Mouse (Mus musculus) lung, adult 18-20 months (tissue): ENCODE data around the gene Rabgap1l.
"Not testable (repeated sequence)": the region's sequence is repeated elsewhere in the genome, so short reads cannot be mapped to it uniquely, and the experiment has no call there.

Source experiments
- DNase-seq, 2 experiments: peaks; one replicate each; pipeline ENCODE4 v3.0.0; 2022; ENCODE audit warnings: mixed read lengths in 2 of 2

The Rabgap1l gene

DNA sequence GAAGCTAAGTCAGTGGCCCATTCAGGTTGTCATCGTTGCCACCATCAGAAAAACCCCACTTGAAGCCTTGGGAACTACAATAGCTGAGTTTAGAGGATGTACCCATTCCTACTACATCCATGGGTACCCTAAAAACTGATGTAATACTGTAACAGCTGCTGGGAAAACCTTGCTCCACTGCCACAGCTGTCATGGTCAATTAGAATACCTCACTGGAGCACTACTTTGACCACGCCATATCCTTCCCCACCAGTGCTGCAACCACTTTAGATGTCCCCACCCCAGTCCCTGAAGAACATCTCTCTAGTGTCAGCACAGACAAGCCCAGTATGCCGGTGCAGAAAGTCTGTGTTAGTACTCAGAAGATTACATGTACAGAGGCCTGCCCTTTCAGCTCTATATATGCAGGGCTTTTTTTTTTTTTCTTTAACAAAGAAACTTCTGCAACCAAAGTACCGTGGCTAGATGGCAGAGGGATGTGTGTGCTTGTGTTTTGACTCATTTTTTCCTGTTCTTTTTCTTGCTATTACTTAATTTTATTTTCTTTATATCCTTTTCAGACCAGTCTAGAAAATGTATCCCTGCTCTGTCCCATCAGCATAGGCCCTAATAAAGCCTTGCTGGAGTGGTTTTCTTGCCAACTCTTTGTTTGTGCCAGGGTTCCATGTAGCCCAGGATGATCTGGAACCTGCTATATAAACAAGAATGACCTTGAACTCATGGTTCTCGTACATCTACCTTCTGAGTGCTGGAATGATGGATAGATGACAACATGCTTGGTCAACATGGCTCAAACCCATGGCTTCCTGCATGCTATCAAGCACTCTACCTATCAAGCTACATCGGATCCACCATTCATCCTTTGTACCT is 100.6 kb downstream of the Rabgap1l start:
- DNase-seq = no peak

DNA sequence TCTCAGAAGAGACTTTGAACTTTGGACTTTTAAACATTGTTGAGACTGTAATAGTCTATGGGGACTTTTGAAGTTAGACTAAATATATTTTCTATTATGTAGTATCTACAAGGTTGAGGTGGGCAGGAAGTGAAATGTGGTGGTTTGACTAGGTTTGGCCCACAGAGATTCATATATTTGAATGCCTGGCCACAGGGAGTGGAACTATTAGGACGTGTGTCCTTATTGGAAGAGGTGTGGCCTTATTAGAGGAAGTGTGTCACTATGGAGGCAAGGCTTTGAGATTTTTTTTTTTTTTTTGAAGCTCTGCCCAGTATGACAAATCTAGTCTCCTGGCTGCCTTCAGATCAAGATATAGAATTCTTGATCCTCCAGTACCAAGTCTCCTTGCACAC is 101.8 kb downstream of the Rabgap1l start:
- no peak for DNase-seq

GRCm38 (mm10) chr1:160690516-160691195 is 102.4 kb downstream of the Rabgap1l start:
- DNase-seq = peak in 1 of 2 experiments; percentile 1

- DNase-seq = no peak
Measured at GRCm38 (mm10) chr1:160689511-160689910, 103.5 kb downstream of the Rabgap1l start.

GRCm38 (mm10) chr1:160684251-160684650 is 108.8 kb downstream of the Rabgap1l start:
- no peak for DNase-seq

GRCm38 (mm10) chr1:160681398-160682050 is 111.5 kb downstream of the Rabgap1l start:
- DNase-seq = no peak

GRCm38 (mm10) chr1:160674763-160675162 is 118.2 kb downstream of the Rabgap1l start:
- no peak for DNase-seq

DNA sequence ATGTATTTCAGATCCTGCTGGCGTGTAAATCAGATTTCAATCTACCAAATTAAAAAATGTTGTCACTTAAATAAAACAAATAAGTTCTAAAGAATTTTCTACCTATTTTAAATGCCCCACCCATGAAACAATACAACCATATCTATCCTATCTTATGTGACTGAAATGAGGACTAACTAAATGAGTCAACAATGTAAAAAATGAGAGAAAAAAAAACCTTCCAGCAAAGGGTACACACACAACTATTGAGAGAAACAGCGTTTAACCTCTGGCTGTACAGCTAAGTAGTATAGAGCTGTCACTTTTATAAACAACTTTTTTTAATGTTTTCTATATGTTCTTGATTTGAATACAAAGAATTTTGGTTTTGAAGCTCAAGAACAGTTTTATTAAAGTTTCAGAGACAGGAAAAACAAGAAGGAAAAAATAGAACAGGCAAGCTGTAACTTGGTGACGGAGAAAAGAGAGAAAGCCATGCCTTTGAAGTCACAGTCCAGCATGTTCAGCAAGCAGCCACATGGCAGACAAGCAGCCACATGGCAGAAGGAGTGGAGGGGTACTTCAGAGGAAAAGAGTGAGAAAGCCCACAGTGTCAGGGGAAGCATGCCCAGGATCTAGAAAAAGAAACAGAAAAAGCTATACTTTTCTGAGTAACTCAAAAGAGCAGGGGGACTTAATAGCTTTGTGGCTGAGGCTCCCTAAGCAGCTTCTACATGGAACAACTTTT is 120.8 kb downstream of the Rabgap1l start:
- DNase-seq = no peak

DNA sequence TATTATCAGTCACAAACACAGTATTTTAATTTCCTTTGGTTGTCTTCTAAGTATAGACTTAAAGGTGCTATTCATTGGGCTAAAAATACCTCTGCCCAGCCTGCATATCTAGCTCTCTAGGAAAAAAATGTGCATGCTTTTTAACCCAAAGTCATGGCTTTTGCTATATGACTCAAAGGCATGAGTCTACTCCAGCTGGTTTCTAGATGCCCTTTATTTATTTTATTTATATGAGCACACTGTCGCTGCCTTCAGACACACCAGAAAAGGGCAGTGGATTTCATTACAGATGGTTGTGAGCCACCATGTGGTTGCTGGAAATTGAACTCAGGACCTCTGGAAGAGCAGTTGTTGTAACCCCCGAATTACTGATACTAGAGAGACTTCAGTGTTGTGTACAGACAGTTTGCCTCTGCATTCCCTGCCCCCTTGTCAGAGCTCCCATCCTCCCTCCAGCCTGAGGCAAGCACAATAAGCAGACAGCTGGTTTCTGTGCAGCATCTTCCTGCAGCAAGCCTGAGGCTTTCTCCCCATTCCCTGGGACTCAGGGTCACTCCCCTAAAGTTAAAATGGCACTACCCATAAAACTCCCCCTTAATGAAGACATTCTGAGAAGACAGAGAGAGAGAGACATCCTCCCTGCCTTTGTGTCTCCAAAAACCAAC is 137.1 kb downstream of the Rabgap1l start:
- no peak for DNase-seq

DNA sequence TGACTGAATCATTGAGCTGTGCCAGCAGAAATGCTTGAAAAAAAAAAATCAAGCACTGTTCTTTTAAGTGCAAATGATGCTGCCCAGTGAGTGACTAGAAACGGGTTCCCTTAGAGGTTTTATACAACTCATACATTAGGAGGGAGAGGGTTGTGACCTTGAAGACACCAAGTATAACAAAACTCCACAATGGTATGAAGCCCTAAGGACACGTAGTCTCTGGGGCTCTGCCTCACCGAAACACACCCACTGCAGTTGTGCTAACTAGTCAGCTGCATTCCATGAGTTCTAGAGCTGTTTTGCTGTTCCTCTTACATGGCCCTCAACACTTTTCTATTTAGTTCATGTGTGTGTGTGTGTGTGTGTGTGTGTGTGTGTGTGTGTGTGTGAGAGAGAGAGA is 141.3 kb downstream of the Rabgap1l start:
- DNase-seq = no peak

GRCm38 (mm10) chr1:160645416-160645815 is 147.6 kb downstream of the Rabgap1l start:
- DNase-seq = no peak

DNA sequence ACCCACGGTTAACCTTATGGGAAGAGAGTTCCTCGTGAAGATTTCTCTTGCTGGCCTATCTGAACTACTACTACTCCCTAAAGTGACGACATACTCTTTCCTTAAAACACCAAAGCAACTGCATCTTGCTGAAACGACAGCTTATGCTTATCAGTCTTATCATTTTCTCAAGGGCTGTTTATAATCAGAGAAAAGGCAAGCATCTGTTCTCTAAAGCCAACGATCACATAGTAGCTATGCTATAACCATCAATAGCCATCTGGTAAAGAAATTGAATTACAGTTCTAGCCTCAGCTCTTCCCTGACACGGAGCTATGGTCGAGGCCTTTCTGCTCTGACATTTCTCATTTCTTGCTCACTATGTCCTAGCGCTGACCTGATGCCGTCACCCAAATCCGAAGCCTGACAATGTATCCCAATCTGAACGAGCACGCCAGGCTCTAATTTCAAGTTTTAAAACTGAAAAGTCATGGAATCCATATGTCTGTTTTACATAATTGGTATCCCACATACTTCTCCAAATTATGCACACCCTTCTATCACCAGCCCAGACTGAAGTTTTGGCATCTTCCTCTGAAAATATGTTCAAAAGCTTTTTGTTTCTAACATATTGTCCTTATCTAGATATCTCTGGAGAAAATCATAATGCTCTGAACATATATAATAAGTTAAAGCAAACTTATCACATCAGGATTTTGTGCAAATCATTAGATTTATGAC is 164.6 kb downstream of the Rabgap1l start:
- no peak for DNase-seq

DNA sequence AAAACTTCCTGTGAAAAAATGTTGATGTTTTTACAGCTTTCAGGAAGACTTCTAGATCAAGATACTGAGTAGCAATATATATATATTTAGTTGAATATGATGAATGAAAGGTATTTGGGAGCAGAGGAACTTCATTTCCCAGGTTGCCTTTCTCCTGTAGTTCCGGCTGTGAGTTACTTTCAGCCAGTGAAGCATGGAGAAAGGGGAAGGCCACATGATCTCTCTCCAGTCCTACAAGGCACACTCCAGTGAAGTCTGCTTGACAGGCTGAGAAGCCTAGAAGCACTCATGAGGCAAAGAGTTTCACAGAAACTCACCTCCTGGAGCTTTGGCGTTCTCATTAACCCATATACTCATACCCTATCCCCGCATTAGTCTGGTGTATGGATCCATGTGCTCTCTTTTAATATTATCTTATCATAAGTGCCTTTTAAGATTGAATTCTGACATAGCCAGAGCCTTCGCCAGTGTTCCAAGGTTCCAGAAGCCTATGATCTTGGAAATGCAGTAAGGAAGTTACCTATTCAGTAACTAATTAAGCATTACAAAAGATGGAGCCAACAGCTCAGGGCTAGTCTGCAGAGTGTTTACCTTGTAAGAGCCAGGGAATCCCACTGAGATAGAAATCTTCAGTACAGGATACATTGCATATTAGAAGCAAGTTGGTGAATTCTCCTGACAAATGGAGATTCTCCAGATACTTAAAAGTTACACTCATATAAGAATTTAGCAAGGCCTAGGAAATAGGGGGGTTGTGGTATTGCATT is 168.5 kb downstream of the Rabgap1l start:
- DNase-seq = not testable (repeated sequence)

- DNase-seq = no peak
Measured at GRCm38 (mm10) chr1:160618201-160618600, 174.8 kb downstream of the Rabgap1l start.

- no peak for DNase-seq
Measured at GRCm38 (mm10) chr1:160606425-160606824, 186.6 kb downstream of the Rabgap1l start.

DNA sequence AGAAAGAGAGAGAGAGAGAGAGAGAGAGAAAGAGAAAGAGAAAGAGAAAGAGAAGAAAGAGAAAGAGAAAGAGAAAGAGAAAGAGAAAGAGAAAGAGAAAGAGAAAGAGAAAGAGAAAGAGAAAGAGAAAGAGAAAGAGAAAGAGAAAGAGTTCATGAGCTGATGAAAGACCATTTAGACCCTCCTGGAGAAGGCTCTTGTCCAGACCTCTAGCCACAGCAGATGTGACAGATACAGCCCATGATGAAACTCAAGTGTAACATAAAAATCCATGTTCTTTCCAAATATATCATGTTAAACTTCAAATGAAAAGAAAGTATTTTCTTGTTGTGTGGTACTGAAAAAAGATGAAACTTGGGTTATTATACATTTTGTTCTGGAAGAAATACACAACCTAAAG is 189.7 kb downstream of the Rabgap1l start:
- not testable (repeated sequence) for DNase-seq

GRCm38 (mm10) chr1:160597369-160597768 is 195.6 kb downstream of the Rabgap1l start:
- DNase-seq = no peak

DNA sequence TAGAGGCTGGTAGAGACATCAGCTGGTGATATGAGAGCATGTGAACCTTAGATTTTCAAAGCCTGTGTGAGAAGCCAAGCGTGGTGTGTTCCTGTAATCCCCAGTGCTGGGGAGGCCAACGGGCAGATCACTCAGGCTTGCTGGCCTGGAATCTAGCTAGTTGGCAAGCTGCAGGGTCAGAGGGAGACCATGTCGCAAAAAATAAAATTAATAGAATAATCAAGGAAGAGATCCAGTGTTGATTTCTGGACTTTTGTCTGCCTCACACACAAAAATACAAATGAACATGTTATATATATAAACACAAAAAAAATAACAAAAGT is 196.1 kb downstream of the Rabgap1l start:
- DNase-seq = no peak

GRCm38 (mm10) chr1:160596252-160596947 is 196.6 kb downstream of the Rabgap1l start:
- DNase-seq = no peak

- DNase-seq = no peak
Measured at GRCm38 (mm10) chr1:160594576-160594975, 198.4 kb downstream of the Rabgap1l start.
